Mouse (Mus musculus): ENCODE results near the gene Timm9. TPM values are rescaled to one million over a fixed set of nuclear protein-coding genes. Genes with fewer than 3 reads are reported as not detected.
"Not testable (repeated sequence)": the region's sequence is repeated elsewhere in the genome, so short reads cannot be mapped to it uniquely, and the experiment has no call there.

The Timm9 gene
- total RNA-seq, 2 experiments from 2014 or later = 0.34 to 17.9 TPM

DNA sequence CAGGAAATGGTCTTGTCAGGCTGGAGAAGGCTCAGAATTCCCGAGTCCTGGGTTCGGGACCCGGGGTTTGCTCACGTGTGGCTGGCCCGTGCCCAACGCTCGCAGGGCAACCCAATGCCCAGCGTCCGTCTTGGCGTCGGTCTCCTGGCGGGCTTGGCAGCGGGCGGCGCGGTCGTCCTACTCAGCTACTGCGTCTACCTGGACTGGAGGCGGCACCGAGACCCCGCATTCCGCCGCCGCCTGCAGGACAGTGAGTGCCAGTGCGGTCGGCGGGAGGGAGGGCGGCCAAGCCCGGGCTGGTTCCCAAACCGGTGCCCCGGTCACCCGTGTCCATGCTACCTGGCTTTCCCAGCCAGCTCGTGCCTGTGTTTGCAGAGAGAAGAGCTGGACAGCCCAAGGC, 25.2 kb downstream of the Timm9 start, which contains the start of gene Tomm20l:
Gene Tomm20l (plus strand): TSS at position 98 of the 400 bp plus-strand sequence.
- 0 out of 2 replicates have a peak, but pooled peaks have one; percentile 11 for ATAC-seq (replicated peaks; ENCODE audit: low FRiP score, poor library complexity, severe bottlenecking)

- no peak for ATAC-seq (replicated peaks; ENCODE audit: low FRiP score, poor library complexity, severe bottlenecking)
Observed at GRCm38 (mm10) chr12:71107216-71107771, 29.2 kb downstream of the Timm9 start.

DNA sequence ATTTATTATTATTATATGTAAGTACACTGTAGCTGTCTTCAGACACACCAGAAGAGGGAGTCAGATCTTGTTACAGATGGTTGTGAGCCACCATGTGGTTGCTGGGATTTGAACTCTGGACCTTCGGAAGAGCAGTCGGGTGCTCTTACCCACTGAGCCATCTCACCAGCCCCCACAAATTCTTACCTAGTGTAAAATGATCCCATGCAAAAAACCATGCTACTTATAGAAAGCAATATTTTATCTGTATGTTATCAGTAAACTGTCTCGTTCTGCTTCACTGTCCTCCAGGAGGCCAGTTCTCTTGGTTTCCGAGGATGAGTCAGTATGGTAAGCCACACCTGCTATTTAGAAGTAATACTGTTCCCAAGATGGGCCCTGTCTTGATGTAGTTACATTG, 32.2 kb downstream of the Timm9 start:
- not testable (repeated sequence) for ATAC-seq (replicated peaks; ENCODE audit: low FRiP score, poor library complexity, severe bottlenecking)

DNA sequence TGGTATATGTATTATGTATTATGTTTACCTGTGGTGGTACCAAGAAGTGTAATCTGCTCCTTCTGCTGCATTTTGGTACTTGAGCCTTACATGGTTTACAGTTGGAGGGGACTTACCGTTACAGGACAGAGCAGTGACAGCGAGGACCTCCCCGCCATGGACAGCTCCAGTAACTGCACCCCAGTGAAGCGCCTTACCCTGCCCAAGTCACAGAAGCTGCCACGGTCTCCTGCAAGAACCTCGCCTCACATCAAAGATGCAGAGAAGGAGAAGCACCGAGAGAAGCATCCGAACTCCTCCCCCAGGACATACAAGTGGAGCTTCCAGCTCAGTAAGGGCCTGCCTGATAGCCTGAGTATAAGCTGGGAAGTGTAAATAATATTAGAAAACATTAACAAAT, 50.2 kb downstream of the Timm9 start:
- ATAC-seq (replicated peaks; ENCODE audit: low FRiP score, poor library complexity, severe bottlenecking) = no peak

Other genes with a start within 250 kb of the Timm9 start
- gene Actr10, start 198.8 kb downstream of the Timm9 start, total RNA-seq (2015; ENCODE audit: low replicate concordance) = 40.3 and 76.7 TPM in 2 replicates
- 29.5 and 39.3 TPM in 2 replicates for gene Actr10, start 198.8 kb downstream of the Timm9 start, total RNA-seq (2017; ENCODE audit: low replicate concordance)
- gene Psma3, start 162.1 kb downstream of the Timm9 start, total RNA-seq (2015; ENCODE audit: low replicate concordance) = 105 and 133 TPM in 2 replicates
- 67.8 and 119 TPM in 2 replicates for gene Psma3, start 162.1 kb downstream of the Timm9 start, total RNA-seq (2017; ENCODE audit: low replicate concordance)
- 17.9 and 21.3 TPM in 2 replicates for gene Arid4a, start 120.7 kb downstream of the Timm9 start, total RNA-seq (2015; ENCODE audit: low replicate concordance)
- 41.5 and 57.6 TPM in 2 replicates for gene Arid4a, start 120.7 kb downstream of the Timm9 start, total RNA-seq (2017; ENCODE audit: low replicate concordance)
- not detected in 2 replicates for gene Tomm20l, start 25.3 kb downstream of the Timm9 start, total RNA-seq (2015; ENCODE audit: low replicate concordance)
- not detected in 2 replicates for gene Tomm20l, start 25.3 kb downstream of the Timm9 start, total RNA-seq (2017; ENCODE audit: low replicate concordance)
- gene 2700049A03Rik, start 164 bp upstream of the Timm9 start, total RNA-seq (2015; ENCODE audit: low replicate concordance) = 5.8 and 12.3 TPM in 2 replicates
- gene 2700049A03Rik, start 164 bp upstream of the Timm9 start, total RNA-seq (2017; ENCODE audit: low replicate concordance) = 15.4 and 17.7 TPM in 2 replicates
- gene Dact1, start 173.2 kb upstream of the Timm9 start, total RNA-seq (2015; ENCODE audit: low replicate concordance) = not detected in 2 replicates
- not detected in 2 replicates for gene Dact1, start 173.2 kb upstream of the Timm9 start, total RNA-seq (2017; ENCODE audit: low replicate concordance)

Data from erythroblast, adult 5-6 weeks (primary cell).